Comparison of ENCODE assay signal across 32 mouse cellular contexts in the genomic region with DNA sequence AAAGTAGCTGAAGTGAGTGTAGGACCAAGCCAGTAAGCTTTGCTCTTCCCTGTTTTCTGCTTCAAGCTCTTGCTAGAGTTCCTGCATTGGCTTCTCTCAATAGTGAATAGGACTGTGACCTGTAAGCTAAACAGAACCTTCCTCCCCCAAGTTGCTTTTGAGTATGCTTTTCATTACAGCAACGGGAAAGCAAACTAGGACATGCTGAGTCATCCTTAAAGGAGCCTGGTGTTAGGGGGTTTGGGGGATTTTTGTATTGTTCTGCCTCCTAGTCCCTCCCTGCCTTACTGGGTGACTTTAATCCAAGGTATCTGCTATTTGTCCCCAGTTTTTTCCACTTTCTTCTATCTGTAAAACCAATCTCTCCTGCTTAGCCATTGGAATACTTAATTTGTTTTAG. TPM values are rescaled to one million over a fixed set of nuclear protein-coding genes. Genes with fewer than 3 reads are reported as not detected.
DNase-seq lines count a peak whose midpoint lies in the region; ATAC-seq and TF ChIP-seq lines count a peak whose summit lies in the region.
"Had no signal": no experiment of that assay in that cellular context is flagged by ENCODE, and none has a peak within 500 bp of the region (broad histone marks: within the 10 kb centered on the region; RNA-seq: fewer than 3 reads in every experiment).

No protein-coding gene starts in this region.

- no peak overlapping the region for H3K9ac ChIP-seq in ES-Bruce4 (ENCODE audit: low read depth, poor library complexity, severe bottlenecking)
- no peak overlapping the region for H3K9ac ChIP-seq in forebrain, embryonic 15.5 days (replicated peaks)
- H3K9ac ChIP-seq: embryonic facial prominence, embryonic 13.5 days; forebrain, embryonic 12.5 days; heart, embryonic 12.5 days; heart, embryonic 15.5 days; hindbrain, embryonic 14.5 days had no signal

- no peak for TF ChIP-seq EP300 in ES-Bruce4 (IDR thresholded peaks at IDR 0.05; ENCODE audit: insufficient read depth, low read depth, low read length)

- peak overlapping the region; percentile 90 for H3K27ac ChIP-seq in ES-Bruce4 (ENCODE audit: insufficient read depth, low read length)
- H3K27ac ChIP-seq in forebrain, embryonic 15.5 days (replicated peaks) = no peak overlapping the region
- H3K27ac ChIP-seq: embryonic facial prominence, embryonic 10.5 days; embryonic facial prominence, embryonic 13.5 days; forebrain, embryonic 12.5 days; heart, embryonic 15.5 days; hindbrain, embryonic 14.5 days; hindbrain, postnatal 0 days had no signal

- no peak for TF ChIP-seq POLR2A in ES-Bruce4 (IDR thresholded peaks at IDR 0.05; ENCODE audit: insufficient read depth, low read length)

- H3K4me3 ChIP-seq in ES-Bruce4 (ENCODE audit: low read depth, low read length) = no peak overlapping the region
- no peak overlapping the region for H3K4me3 ChIP-seq in forebrain, embryonic 15.5 days
- H3K4me3 ChIP-seq: embryonic facial prominence, embryonic 10.5 days; embryonic facial prominence, embryonic 13.5 days; erythroblast, embryonic 14.5 days; forebrain, embryonic 12.5 days; heart, embryonic 12.5 days; heart, embryonic 15.5 days had no signal

- H3K27me3 ChIP-seq in ES-Bruce4 (ENCODE audit: control insufficient read depth, insufficient read depth, low read length, poor library complexity, severe bottlenecking) = no peaks in the 10 kb centered on the region
- H3K27me3 ChIP-seq in forebrain, embryonic 15.5 days = no peaks in the 10 kb centered on the region
- H3K27me3 ChIP-seq: embryonic facial prominence, embryonic 13.5 days; forebrain, embryonic 12.5 days; heart, embryonic 12.5 days; heart, embryonic 15.5 days had no signal

- no peak for ATAC-seq in forebrain, embryonic 15.5 days (replicated peaks)
- ATAC-seq: forebrain, embryonic 16.5 days; hindbrain, postnatal 0 days; inflammation-experienced regulatory T-cells, adult 6 months; intestine, embryonic 16.5 days had no signal

- 6% methylated on average over 1 of the region's 1 CpGs for WGBS in forebrain, embryonic 15.5 days

- DNase-seq in heart, adult 11 months = peak; percentile 71
- no peak for DNase-seq in heart, postnatal 14 days
- DNase-seq in 3T3-L1 (ENCODE audit: low read depth, low spot score) = peak; percentile 15
- peak; percentile 9 for DNase-seq in NIH3T3 (ENCODE audit: low read depth)
- DNase-seq in ovary, adult 18-20 months (ENCODE audit: low spot score) = no peak
- DNase-seq: adrenal gland, adult 2 months; adrenal gland, postnatal 14 days; cerebellum, adult 11-12 months; cerebellum, adult 8-10 months; cerebellum, postnatal 10 days; cerebellum, postnatal 36 days; embryo, embryonic 11 days; gastrocnemius, postnatal 10 days; gastrocnemius, postnatal 36 days; heart, adult 18-20 months; heart, postnatal 10 days; heart, postnatal 4 days had no signal

- no peak overlapping the region for H3K4me2 ChIP-seq in forebrain, embryonic 15.5 days (replicated peaks)
- H3K4me2 ChIP-seq: embryonic facial prominence, embryonic 13.5 days; forebrain, embryonic 12.5 days; heart, embryonic 12.5 days; heart, embryonic 15.5 days; hindbrain, embryonic 14.5 days had no signal

- H3K4me1 ChIP-seq in ES-Bruce4 (ENCODE audit: control insufficient read depth, insufficient read depth, low read length) = peaks cover 4% of the 10 kb centered on the region
- no peaks in the 10 kb centered on the region for H3K4me1 ChIP-seq in forebrain, embryonic 15.5 days
- H3K4me1 ChIP-seq: embryonic facial prominence, embryonic 10.5 days; embryonic facial prominence, embryonic 13.5 days; forebrain, embryonic 12.5 days; heart, embryonic 12.5 days; heart, embryonic 15.5 days had no signal

- H3K36me3 ChIP-seq in ES-Bruce4 (ENCODE audit: control insufficient read depth, insufficient read depth, low read length, poor library complexity, severe bottlenecking) = no peaks in the 10 kb centered on the region
- no peaks in the 10 kb centered on the region for H3K36me3 ChIP-seq in forebrain, embryonic 15.5 days
- H3K36me3 ChIP-seq: embryonic facial prominence, embryonic 10.5 days; embryonic facial prominence, embryonic 13.5 days; forebrain, embryonic 12.5 days; heart, embryonic 12.5 days; heart, embryonic 15.5 days had no signal

- 0 out of 2 replicates have a peak, but pooled peaks cover 2% of the 10 kb centered on the region for H3K9me3 ChIP-seq in ES-Bruce4 (replicated peaks; ENCODE audit: control insufficient read depth, insufficient read depth, low read length, poor library complexity, severe bottlenecking)
- H3K9me3 ChIP-seq in forebrain, embryonic 15.5 days = no peaks in the 10 kb centered on the region
- H3K9me3 ChIP-seq: embryonic facial prominence, embryonic 10.5 days; embryonic facial prominence, embryonic 13.5 days; forebrain, embryonic 12.5 days; heart, embryonic 12.5 days; heart, embryonic 15.5 days had no signal

- TF ChIP-seq CTCF in ES-Bruce4 (IDR thresholded peaks at IDR 0.05; ENCODE audit: low read depth, low read length) = no peak

- intact Hi-C loops in heart, postnatal 14 days (cut with DNase I) = no loop called here

RNA-seq across cellular contexts. Expression of a gene that starts 24.4 kb away (rescaled TPM):
- total RNA-seq in heart, postnatal 14 days (2021) = not detected
- polyA plus RNA-seq in ES-Bruce4 (2011; ENCODE audit: insufficient read depth, insufficient read length, low read depth, missing spikeins) = 17.0 and 20.0 TPM in 2 replicates
- 126 and 130 TPM in 2 replicates for polyA plus RNA-seq in forebrain, embryonic 15.5 days (2015; fragmentation: Nextera tagmentation; extraction: Ambion mirVana)
- total RNA-seq: gastrocnemius, adult 18-20 months; gastrocnemius, postnatal 36 days; heart, adult 18-20 months; heart, postnatal 10 days had no signal
- polyA plus RNA-seq: erythroblast, embryonic 14.5 days had no signal

RNA-seq across cellular contexts. Expression of a gene that starts 24.6 kb away (rescaled TPM):
- total RNA-seq in heart, postnatal 14 days (2021) = not detected
- polyA plus RNA-seq in ES-Bruce4 (2011; ENCODE audit: insufficient read depth, insufficient read length, low read depth, missing spikeins) = 9.0 and 10.1 TPM in 2 replicates
- polyA plus RNA-seq in forebrain, embryonic 15.5 days (2015; fragmentation: Nextera tagmentation; extraction: Ambion mirVana) = 0.26 and 0.80 TPM in 2 replicates
- total RNA-seq: adrenal gland, adult 2 months; gastrocnemius, adult 18-20 months; gastrocnemius, postnatal 10 days; gastrocnemius, postnatal 36 days; heart, adult 18-20 months; heart, postnatal 10 days; heart, postnatal 4 days had no signal
- polyA plus RNA-seq: adrenal gland, adult 2 months; C2C12; erythroblast, embryonic 14.5 days; heart, embryonic 15.5 days; intestine, embryonic 16.5 days had no signal

RNA-seq across cellular contexts. Expression of a gene that starts 59.1 kb away (rescaled TPM):
- under 1 TPM; 0.59 to 0.79 TPM for total RNA-seq in heart, postnatal 14 days (2021)
- polyA plus RNA-seq in ES-Bruce4 (2011; ENCODE audit: insufficient read depth, insufficient read length, low read depth, missing spikeins) = 19.9 and 28.4 TPM in 2 replicates
- polyA plus RNA-seq in forebrain, embryonic 15.5 days (2015; fragmentation: Nextera tagmentation; extraction: Ambion mirVana) = 13.6 and 16.5 TPM in 2 replicates
- polyA plus RNA-seq: erythroblast, embryonic 14.5 days had no signal

RNA-seq across cellular contexts. Expression of a gene that starts 59.1 kb away (rescaled TPM):
- 10 to 100 TPM; 69.7 to 72.4 TPM for total RNA-seq in heart, postnatal 14 days (2021)
- polyA plus RNA-seq in ES-Bruce4 (2011; ENCODE audit: insufficient read depth, insufficient read length, low read depth, missing spikeins) = 135 and 156 TPM in 2 replicates
- polyA plus RNA-seq in forebrain, embryonic 15.5 days (2015; fragmentation: Nextera tagmentation; extraction: Ambion mirVana) = 62.5 and 67.0 TPM in 2 replicates

Comparison
In these comparisons a context has a peak if more than half of its experiments do, and no peak if none do; other contexts are left out.
1. DNase-seq: peak in heart, adult 11 months (single experiment), 3T3-L1 (single experiment) and NIH3T3 (single experiment); none in heart, postnatal 14 days (0 of 2) and ovary, adult 18-20 months (single experiment).